Mouse (Mus musculus): ENCODE measurements around the gene Mlc1. TPM values are rescaled to one million over a fixed set of nuclear protein-coding genes. Genes with fewer than 3 reads are reported as not detected.
A peak's percentile ranks its signal among the peaks of the same experiment; 100 is the strongest.

Gene Mlc1
- polyA plus RNA-seq, 1 experiment from 2014 or later: 52.9 TPM

- Histone ChIP-seq H3K9ac (ENCODE audit: low read depth, low read length) (no peak overlapping the region), H3K9me3 (ENCODE audit: control insufficient read depth, low read length) (no peaks in the 10 kb centered on the region), H3K4me3 (ENCODE audit: low read length) (no peak overlapping the region), H3K4me1 (ENCODE audit: control insufficient read depth, insufficient read depth, low read depth, low read length) (no peaks in the 10 kb centered on the region), H3K36me3 (ENCODE audit: control insufficient read depth, insufficient read depth, low read length) (no peaks in the 10 kb centered on the region), H3K4me2 (ENCODE audit: low read length) (no peak overlapping the region), H3K27me3 (replicated peaks; ENCODE audit: control insufficient read depth, insufficient read depth, low read length) (no peaks in the 10 kb centered on the region), H3K27ac (ENCODE audit: low read depth, low read length) (no peak overlapping the region)
- no peak for ATAC-seq
- 79% methylated on average over 8 of the region's 8 CpGs for WGBS
These were observed 19.8 kb upstream of the Mlc1 start for GRCm38 (mm10) chr15:88998636-88999035.

DNA sequence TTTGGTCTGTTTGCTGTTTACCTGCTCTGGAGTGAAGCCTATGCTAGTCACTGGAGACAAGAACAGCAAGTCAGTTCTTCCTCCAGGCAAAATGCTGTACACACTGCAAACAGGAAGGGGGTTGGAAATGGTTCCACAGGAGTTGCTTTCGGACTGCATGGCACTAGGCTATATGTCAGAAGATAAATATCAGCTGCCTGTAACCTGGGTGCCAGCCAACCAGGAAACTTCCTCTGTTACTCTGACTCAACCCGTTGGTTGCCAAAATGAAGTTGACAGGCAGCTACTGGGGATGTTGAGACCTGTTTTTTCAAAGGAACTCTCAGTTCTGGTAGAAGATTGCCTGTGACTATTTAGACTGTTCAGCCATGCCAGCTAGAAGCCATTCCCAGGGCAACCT, 10.4 kb upstream of the Mlc1 start:
- H3K4me1 ChIP-seq (ENCODE audit: control insufficient read depth, insufficient read depth, low read depth, low read length): no peaks in the 10 kb centered on the region
- no peak overlapping the region for H3K27ac ChIP-seq (ENCODE audit: low read depth, low read length)
- no peak overlapping the region for H3K4me2 ChIP-seq (ENCODE audit: low read length)
- H3K4me3 ChIP-seq (ENCODE audit: low read length): no peak overlapping the region
- no peaks in the 10 kb centered on the region for H3K27me3 ChIP-seq (replicated peaks; ENCODE audit: control insufficient read depth, insufficient read depth, low read length)
- no peak overlapping the region for H3K9ac ChIP-seq (ENCODE audit: low read depth, low read length)
- no peak for ATAC-seq
- H3K36me3 ChIP-seq (ENCODE audit: control insufficient read depth, insufficient read depth, low read length): no peaks in the 10 kb centered on the region
- WGBS: 77% methylated on average over 2 of the region's 2 CpGs
- no peaks in the 10 kb centered on the region for H3K9me3 ChIP-seq (ENCODE audit: control insufficient read depth, low read length)

- Histone ChIP-seq H3K9ac (ENCODE audit: low read depth, low read length) (no peak within 1 kb of the TSS), H3K27me3 (replicated peaks; ENCODE audit: control insufficient read depth, insufficient read depth, low read length) (no peaks in the 10 kb centered on the region), H3K4me2 (ENCODE audit: low read length) (no peak within 1 kb of the TSS), H3K4me3 (ENCODE audit: low read length) (no peak within 1 kb of the TSS), H3K27ac (ENCODE audit: low read depth, low read length) (no peak within 1 kb of the TSS), H3K36me3 (ENCODE audit: control insufficient read depth, insufficient read depth, low read length) (no peaks in the 10 kb centered on the region), H3K9me3 (ENCODE audit: control insufficient read depth, low read length) (no peaks in the 10 kb centered on the region; the same call in 1 of the 2 replicates), H3K4me1 (ENCODE audit: control insufficient read depth, insufficient read depth, low read depth, low read length) (no peaks in the 10 kb centered on the region)
- ATAC-seq: no peak
- 93% methylated on average over 31 of the region's 31 CpGs for WGBS
These were observed 3.8 kb upstream of the Mlc1 start, which contains the start of gene Mov10l1 for GRCm38 (mm10) chr15:88982534-88983079. Mov10l1 (plus strand) TSS chr15:88982909.

- no peak overlapping the region for H3K9ac ChIP-seq (ENCODE audit: low read depth, low read length)
- H3K4me1 ChIP-seq (ENCODE audit: control insufficient read depth, insufficient read depth, low read depth, low read length): no peaks in the 10 kb centered on the region
- H3K27ac ChIP-seq (ENCODE audit: low read depth, low read length): peak overlapping the region; percentile 60; the same call in 1 of the 2 replicates
- H3K4me3 ChIP-seq (ENCODE audit: low read length): no peak overlapping the region
- H3K36me3 ChIP-seq (ENCODE audit: control insufficient read depth, insufficient read depth, low read length): no peaks in the 10 kb centered on the region
- 14% methylated on average over 3 of the region's 3 CpGs for WGBS
- no peaks in the 10 kb centered on the region for H3K27me3 ChIP-seq (replicated peaks; ENCODE audit: control insufficient read depth, insufficient read depth, low read length)
- ATAC-seq: no peak
- H3K4me2 ChIP-seq (ENCODE audit: low read length): no peak overlapping the region
- H3K9me3 ChIP-seq (ENCODE audit: control insufficient read depth, low read length): no peaks in the 10 kb centered on the region; the same call in 1 of the 2 replicates
These were observed 285 bp upstream of the Mlc1 start for GRCm38 (mm10) chr15:88979138-88979446.

DNA sequence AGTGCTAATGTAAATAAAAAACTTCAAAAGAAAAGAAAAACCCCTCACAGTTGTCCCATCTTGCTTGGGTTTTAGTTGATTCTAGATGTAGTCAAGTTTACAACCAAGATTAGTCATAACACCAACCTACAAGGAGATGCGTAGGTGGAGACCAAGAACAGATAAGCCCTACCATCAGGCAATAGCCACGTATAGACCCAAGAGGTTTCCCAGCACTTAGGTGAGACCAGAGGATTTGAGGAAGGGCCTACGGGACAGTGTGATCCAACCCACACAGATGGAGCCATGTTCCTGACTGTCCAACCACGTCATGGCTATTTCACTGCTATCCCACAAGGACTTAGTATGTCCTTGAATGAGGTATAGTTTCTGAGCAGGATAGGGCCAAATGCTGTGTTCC, 6.5 kb downstream of the Mlc1 start:
- no peak overlapping the region for H3K27ac ChIP-seq (ENCODE audit: low read depth, low read length)
- no peaks in the 10 kb centered on the region for H3K27me3 ChIP-seq (replicated peaks; ENCODE audit: control insufficient read depth, insufficient read depth, low read length)
- no peak overlapping the region for H3K9ac ChIP-seq (ENCODE audit: low read depth, low read length)
- no peaks in the 10 kb centered on the region for H3K36me3 ChIP-seq (ENCODE audit: control insufficient read depth, insufficient read depth, low read length)
- WGBS: 94% methylated on average over 4 of the region's 4 CpGs
- no peaks in the 10 kb centered on the region for H3K4me1 ChIP-seq (ENCODE audit: control insufficient read depth, insufficient read depth, low read depth, low read length)
- H3K4me3 ChIP-seq (ENCODE audit: low read length): no peak overlapping the region
- H3K9me3 ChIP-seq (ENCODE audit: control insufficient read depth, low read length): no peaks in the 10 kb centered on the region
- ATAC-seq: no peak
- no peak overlapping the region for H3K4me2 ChIP-seq (ENCODE audit: low read length)

DNA sequence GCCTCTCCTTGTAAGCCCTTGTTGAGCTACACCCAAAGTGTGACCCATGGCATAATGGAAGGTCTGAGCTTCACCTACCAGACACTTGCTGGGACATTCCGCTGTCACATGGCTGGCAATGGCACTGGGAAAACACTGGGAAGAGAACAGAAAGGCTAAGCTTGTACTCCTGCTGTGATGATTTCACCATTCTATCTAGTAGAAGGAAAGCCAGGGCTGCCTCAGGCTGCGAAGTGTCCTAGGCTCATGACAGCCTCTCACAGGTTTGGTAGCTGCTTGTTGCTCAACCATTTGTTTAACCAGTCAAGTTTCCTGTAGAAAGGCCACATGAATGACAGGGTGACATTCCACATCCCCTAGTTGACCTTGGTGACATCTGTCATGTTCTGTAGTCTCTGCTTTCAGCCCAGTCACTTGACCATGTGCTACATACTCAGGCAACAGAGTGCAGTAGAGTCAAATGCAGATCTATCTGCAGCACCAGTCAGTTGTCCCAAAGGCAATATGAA, 14.7 kb downstream of the Mlc1 start:
- Histone ChIP-seq H3K27me3 (replicated peaks; ENCODE audit: control insufficient read depth, insufficient read depth, low read length) (no peaks in the 10 kb centered on the region), H3K9ac (ENCODE audit: low read depth, low read length) (no peak overlapping the region), H3K4me3 (ENCODE audit: low read length) (no peak overlapping the region), H3K4me1 (ENCODE audit: control insufficient read depth, insufficient read depth, low read depth, low read length) (no peaks in the 10 kb centered on the region), H3K9me3 (ENCODE audit: control insufficient read depth, low read length) (no peaks in the 10 kb centered on the region), H3K36me3 (ENCODE audit: control insufficient read depth, insufficient read depth, low read length) (no peaks in the 10 kb centered on the region), H3K27ac (ENCODE audit: low read depth, low read length) (no peak overlapping the region), H3K4me2 (ENCODE audit: low read length) (no peak overlapping the region)
- ATAC-seq: no peak
- 91% methylated on average over 2 of the region's 2 CpGs for WGBS

DNA sequence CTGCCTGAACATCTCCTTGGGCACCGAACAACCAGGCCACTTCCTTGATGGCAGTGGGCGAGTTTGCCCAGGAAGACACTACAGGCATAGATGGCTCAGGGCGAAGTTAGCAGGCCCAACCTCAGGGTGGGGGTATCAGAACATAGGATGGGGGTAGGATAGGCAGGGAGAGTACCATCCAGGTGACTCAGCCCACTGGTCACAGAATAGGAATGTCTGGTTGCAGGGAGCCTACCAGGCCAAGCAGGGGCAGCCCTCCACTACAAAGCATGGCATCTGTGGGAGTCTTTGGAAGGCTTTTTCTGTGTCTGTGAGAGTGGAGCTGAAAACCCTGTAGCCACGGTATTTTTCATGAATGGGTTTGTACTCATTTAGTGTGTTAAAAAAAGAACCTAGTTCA, 21.3 kb downstream of the Mlc1 start:
- Histone ChIP-seq H3K4me3 (ENCODE audit: low read length) (no peak overlapping the region), H3K9me3 (ENCODE audit: control insufficient read depth, low read length) (no peaks in the 10 kb centered on the region), H3K36me3 (ENCODE audit: control insufficient read depth, insufficient read depth, low read length) (no peaks in the 10 kb centered on the region), H3K9ac (ENCODE audit: low read depth, low read length) (no peak overlapping the region), H3K4me1 (ENCODE audit: control insufficient read depth, insufficient read depth, low read depth, low read length) (peaks cover 5% of the 10 kb centered on the region), H3K4me2 (ENCODE audit: low read length) (no peak overlapping the region), H3K27me3 (replicated peaks; ENCODE audit: control insufficient read depth, insufficient read depth, low read length) (peaks cover 6% of the 10 kb centered on the region; the same call in 1 of the 2 replicates), H3K27ac (ENCODE audit: low read depth, low read length) (no peak overlapping the region)
- WGBS: 86% methylated on average over 4 of the region's 4 CpGs
- no peak for ATAC-seq

GRCm38 (mm10) chr15:88955342-88955741, 23.5 kb downstream of the Mlc1 start:
- 85% methylated on average over 6 of the region's 6 CpGs for WGBS
- no peak for ATAC-seq
- Histone ChIP-seq H3K27ac (ENCODE audit: low read depth, low read length) (no peak overlapping the region), H3K36me3 (ENCODE audit: control insufficient read depth, insufficient read depth, low read length) (no peaks in the 10 kb centered on the region), H3K4me3 (ENCODE audit: low read length) (no peak overlapping the region), H3K4me1 (ENCODE audit: control insufficient read depth, insufficient read depth, low read depth, low read length) (peaks cover 5% of the 10 kb centered on the region), H3K27me3 (replicated peaks; ENCODE audit: control insufficient read depth, insufficient read depth, low read length) (peaks cover 6% of the 10 kb centered on the region; the same call in 1 of the 2 replicates), H3K4me2 (ENCODE audit: low read length) (no peak overlapping the region), H3K9ac (ENCODE audit: low read depth, low read length) (no peak overlapping the region), H3K9me3 (ENCODE audit: control insufficient read depth, low read length) (no peaks in the 10 kb centered on the region)

DNA sequence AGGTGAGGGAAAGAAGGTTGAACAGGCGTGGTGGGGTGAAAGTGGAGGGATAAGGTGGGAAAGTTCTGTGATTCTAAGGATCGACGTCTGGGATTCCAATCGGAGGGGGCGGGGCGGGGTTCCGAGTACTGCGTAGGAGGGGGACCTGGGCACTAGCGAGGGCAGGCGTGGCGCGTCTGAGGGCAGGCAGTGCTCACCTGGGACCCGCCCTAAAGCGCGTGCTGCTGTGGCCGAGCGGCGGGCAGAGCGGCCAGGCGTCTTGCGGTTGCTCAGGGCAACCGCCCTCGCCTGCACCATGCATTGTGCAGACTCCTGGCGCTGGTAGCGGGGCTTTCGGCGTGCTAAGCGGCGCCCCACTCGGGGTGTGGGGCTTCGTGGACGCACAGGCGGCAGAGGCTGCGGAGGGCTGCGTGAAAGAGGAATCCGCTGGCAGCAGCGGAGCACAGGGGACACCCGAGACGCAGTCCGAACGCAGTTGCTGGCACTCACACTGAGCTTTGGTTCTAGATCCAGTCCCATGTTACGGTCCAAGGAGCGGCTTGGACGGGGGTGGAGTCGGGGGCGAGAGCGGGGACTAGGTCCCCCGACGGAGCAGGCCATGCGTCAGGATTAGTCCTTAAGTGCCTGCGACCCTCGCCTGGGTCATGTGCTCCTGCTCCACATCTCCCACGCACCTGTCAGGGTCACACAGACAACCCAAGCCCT, 24.3 kb downstream of the Mlc1 start, which contains the start of gene Ttll8:
TSS of gene Ttll8 (minus strand) at position 51 of the 705 bp plus-strand sequence.
- no peaks in the 10 kb centered on the region for H3K36me3 ChIP-seq (ENCODE audit: control insufficient read depth, insufficient read depth, low read length)
- WGBS: 2% methylated on average over 51 of the region's 53 CpGs
- no peaks in the 10 kb centered on the region for H3K9me3 ChIP-seq (ENCODE audit: control insufficient read depth, low read length)
- H3K27ac ChIP-seq (ENCODE audit: low read depth, low read length): no peak within 1 kb of the TSS
- peak within 1 kb of the TSS; percentile 71 for H3K9ac ChIP-seq (ENCODE audit: low read depth, low read length)
- H3K27me3 ChIP-seq (replicated peaks; ENCODE audit: control insufficient read depth, insufficient read depth, low read length): peaks cover 6% of the 10 kb centered on the region; the same call in 1 of the 2 replicates
- H3K4me2 ChIP-seq (ENCODE audit: low read length): peak within 1 kb of the TSS; percentile 95
- H3K4me3 ChIP-seq (ENCODE audit: low read length): peak within 1 kb of the TSS; percentile 49
- ATAC-seq: peak; percentile 80
- H3K4me1 ChIP-seq (ENCODE audit: control insufficient read depth, insufficient read depth, low read depth, low read length): peaks cover 5% of the 10 kb centered on the region
